Mouse (Mus musculus) cerebellum, adult 9-10 months (tissue): ENCODE results near the gene Zbtb26.

Experiments used
- DNase-seq: peaks from one replicate; pipeline ENCODE4 v3.0.0; 2022

Gene Zbtb26

DNA sequence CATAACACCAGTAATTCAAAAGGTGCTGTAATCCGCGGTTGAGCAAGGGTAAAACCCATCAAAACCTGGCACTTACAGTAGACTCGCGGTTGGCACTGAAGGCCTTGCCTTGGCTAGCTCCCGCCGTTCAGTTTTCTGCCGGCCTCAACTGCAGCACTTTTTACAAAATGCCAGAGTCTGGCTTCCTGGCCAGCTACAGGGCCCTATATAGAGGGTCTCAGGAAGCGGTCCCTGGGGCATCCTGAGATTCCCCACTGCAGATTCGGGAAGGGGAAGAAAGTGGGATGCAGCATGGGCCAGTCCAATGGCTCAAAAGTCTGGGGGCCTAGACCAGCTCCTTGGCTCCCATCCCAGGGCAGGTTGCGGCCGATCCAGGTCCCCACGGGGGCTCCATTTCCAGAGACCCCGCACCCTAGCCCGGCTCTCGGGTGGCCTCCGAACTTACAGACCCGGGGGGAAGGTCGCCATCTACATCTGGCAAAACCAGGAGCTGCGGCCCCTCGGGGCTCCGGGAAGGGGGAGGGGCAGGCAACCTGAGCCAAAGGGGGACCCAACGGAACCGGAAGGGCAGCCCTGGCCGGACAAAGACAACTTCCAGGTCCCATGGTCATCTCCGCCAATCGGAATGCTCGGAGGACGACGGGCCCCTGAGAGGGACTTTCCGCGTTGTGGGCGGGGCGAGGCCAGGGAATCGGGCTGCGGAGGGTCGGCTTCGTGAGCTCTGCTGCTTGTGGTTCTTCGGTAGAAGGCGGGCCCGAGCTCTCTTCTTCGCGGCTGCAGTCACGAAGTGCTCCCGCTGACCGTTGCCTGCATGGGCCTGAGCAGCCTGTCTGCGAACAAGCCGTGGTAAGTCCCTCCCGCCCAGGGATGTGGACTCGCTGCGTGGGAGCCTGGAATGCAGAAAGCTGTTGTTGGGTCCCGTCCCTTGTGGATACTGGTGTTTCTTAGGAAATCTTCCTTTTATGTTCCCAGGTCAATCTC, at the start of gene Zbtb26, which contains the start of the genes Zbtb6 and Rabgap1:
Gene Zbtb26 (minus strand): TSS at position 525 of the 981 bp plus-strand sequence.
Gene Zbtb6 (minus strand): TSS at position 561 of the 981 bp plus-strand sequence.
Gene Rabgap1 (plus strand): TSS at position 669 of the 981 bp plus-strand sequence.
- DNase-seq, result peak; percentile 93

DNA sequence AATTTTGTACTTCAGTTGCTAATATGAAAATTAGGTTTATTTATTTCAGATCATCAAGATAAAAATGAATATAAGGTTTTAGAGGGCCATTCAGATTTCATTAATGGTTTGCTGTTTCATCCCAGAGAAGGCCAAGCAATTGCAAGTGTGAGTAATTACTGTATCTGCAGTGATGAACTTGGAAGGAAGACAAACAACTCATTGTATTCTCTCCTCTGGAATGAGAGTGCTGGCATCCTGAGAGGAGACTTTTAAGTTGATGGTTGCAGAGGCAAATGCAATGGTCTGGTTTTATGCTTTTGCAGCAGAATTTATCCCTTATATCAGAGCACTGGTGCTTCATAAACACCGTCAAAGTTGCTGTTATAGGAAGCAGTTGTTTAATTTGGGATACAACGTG, 46.0 kb upstream of the Zbtb26 start:
- DNase-seq, result no peak

DNA sequence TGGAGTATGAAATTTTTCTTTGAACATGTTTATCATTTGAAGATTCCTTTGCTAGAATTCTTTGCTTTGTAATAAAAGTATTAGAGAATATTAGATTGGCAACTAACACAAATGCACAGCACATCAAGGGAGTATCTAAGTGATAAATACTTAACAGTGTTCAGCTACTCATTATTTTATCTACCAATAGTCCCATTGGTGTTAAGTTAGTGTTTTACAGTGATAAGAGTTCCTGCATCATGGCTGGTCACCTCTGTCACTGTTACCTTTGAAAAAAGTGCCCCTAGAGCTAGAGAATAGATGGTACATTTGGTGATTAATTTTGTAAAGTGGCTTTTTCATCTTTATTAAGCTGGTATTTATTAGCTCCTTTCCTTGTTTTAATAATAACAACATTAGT, 43.5 kb upstream of the Zbtb26 start:
- DNase-seq, result no peak

DNA sequence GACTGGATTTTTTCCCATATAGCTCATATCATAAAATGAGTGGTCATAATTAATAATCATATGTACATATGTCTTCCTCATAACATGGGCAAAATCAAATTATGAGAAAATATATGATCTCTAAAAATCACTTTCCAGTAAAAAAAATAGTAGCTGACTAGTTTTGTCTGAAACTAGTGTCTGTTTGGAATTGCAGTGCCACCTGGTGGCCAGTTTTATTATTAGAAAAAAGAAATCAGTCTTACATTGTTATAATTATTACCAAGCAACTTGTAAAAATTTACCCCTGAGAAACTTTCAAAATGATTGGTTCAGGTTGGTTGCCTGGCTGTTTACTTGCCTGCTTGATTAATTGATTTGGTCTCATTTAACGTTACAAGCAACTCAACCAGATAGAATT, 42.4 kb upstream of the Zbtb26 start:
- DNase-seq, result peak; percentile 69

DNA sequence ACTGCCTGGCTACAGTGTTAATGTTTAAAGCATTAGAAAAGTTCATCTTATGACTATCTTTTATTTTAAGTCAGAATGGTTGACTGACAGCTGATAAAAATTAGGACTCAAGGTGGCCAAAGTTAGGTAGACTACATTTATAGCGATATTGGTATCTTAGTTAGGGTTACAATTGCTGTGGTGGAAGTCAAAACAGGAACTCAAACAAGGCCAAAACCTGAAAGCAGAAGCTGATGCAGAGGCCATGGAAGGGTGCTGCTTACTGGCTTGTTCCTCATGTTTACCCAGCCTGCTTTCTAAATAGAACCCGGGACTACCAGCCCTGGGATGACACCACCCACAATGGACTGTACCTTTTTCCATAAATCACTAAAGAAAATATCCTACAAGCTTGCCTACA, 41.2 kb upstream of the Zbtb26 start:
- no peak for DNase-seq

DNA sequence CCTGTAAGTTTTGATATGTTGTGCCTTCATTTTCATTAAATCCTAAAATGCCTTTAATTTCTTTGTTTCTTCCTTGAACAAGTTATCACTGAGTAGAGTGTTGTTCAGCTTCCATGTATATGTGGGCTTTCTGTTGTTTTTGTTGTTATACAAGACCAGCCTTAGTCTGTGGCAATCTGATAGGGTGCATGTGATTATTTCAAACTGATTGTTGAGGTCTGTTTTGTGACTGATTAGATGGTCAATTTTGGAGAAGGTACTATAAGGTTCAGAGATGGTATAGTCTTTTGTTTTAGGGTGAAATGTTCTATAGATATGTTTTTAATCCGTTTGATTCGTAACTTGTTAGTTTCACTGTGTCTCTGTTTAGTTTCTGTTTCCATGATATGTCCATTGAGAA, 37.1 kb upstream of the Zbtb26 start:
- no peak for DNase-seq

DNA sequence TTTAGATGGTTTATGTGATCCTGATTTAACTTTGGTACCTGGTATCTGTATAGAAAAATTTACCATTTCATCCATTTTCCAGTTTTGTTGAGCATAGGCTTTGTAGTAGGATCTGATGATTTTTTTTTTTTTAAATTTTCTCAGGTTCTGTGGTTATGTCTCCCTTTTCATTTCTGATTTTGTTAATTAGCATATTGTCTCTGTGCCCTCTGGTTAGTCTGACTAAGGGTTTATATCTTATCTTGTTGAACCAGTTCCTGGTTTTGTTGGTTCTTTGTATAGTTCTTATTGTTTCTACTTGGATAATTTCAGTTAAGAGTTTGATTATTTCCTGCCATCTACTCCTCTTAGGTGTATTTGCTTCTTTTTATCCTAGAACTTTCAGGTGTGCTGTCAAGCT, 36.6 kb upstream of the Zbtb26 start:
- no peak for DNase-seq

DNA sequence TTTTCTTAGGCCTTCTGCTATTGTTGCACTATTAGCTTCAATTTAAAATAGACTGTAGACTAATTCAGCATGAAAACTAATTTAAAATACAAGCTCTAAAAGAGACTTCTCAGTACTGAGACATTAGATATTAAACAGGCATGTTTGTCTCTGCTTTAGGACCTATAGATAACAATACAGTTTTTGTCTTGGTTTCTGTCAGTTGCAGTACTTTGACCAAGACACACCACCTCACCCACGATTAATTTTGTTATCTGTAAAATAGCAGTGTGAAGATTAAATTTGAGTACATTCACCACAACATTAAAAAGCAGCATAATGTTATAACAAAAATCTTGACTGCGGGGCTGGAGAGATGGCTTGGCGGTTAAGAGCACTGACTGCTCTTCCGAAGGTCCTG, 23.3 kb upstream of the Zbtb26 start:
- no peak for DNase-seq

DNA sequence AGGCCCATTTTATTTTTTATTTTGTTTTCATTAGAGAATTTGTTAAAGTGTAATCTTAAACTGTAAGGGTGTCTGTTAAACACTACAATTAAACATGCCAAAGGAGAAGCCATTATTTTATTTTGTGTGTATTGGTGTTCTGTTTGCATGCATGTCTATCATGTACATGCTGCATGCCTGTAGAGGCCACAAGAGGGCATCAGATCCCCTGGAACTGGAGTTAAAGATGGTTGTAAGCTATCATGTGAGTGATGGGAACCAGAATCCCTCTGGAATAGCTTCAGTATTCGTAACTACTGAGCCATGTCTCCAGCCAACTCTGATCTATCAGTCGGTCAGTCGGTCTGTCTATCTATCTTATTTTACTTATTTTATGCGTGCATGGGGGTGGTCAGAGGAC, 17.8 kb upstream of the Zbtb26 start:
- no peak for DNase-seq

DNA sequence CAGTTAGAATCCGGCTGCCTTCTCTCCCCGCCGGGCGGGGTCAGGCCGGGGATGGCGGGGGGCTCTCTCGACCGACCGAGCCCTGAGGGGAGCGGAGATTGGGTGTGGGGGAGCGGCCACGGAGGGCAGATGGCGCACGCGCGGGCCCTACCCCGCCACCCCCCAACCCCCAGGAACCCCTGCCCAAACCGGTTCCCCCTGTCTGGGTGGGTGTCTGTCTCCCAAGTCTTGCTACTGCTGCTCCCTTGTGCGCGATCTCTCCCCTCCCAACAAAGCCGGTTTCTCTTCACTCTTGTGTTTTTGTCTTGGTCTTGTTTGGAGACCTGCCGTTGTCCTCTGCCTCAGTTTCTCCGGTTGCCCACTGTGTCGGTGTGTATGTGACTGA, 9.4 kb upstream of the Zbtb26 start:
- peak; percentile 59 for DNase-seq

DNA sequence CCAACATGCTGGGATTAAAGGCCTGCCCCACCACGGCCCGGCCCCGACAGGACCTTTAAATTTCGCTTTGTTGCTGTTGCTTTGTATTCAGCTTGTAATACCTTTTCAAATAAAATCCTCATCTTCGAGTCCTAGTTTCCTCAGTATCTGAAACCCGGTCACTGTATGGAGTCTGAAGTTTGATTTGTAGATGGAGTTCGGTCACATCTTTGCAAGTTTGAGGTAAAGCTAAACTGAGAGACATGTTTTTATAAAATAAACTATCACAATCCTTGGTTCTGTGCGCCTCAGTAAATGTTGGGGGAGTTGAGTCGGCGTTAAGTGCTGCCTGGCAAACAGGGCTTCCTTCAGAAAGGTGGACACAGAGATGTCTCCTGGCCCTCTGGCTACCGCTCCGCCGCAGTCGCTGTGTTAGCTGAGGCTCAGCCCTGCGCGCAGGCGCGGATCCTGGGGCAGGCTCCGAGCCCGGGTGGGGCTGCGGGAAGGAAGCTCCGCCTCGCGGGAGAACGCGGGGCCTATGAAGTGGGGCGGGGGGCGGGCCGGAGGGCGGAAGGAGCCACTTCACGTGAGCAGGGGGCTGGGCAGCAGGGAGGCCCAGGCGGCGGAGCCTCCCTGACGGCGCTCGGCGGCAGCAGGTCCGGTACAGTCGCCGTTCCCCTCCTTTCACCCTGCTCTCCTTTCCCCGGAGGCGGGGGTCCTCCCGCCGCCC, 8.9 kb upstream of the Zbtb26 start:
- peak; percentile 92 for DNase-seq

DNA sequence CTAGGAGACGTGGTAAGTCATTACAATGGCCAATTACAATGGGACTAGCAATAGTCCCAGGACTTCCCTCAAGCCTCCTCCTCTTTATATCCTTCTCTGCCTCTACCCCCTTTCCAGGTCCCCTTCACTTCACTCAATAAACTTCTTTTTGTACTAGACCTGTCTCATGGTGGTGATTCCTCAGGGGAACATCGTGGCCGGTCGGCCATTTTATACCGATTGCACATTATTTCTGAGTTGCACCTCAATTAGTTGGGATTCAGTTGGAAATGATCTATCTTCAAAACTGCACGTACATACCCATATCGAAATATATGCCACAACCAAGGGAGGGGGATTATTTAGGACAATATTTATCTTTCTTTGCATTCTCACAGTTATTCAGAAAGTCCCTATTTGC, 11.3 kb downstream of the Zbtb26 start:
- no peak for DNase-seq

DNA sequence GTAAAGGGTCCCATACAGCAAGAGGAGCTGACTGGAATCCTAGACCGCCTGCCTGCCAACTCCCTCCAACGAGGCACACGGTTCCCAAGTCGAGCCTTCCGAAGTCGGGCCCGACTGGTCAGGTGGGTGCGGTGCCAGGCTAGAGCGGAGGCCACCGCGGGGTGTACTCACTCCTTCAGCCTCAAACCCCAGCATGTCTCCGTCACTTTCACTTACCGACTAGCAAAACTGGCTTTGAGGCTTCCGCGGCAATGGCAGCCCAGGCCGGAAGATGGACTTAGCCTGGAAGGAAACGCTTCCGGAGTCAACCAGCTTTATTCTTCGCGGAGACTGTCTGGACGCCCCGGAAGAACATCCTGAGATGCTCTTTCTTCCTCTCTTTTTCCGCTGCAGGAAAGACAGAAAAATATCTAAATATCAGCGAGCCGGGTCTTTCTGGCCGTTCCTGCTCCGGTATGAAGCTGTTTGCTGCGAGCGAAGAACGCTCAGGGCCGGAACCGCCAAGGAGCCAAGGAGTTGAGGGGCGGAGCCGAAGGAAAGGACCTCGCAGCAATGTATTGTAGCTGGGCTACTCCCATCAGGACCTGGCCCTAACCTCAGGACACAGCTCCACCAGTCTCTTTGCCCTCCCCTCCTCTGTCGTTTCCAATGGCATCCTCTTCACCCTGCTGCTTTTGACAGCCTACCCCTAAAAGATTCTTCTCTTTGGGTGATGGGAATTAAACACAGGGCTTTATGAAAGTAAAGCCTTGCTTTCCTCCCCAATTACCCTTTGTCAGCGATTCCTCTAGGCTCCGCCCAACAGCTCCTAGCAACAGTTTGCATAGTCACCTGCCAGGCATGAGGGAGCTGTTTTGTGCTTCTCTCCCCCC, 12.1 kb downstream of the Zbtb26 start:
- peak; percentile 87 for DNase-seq

DNA sequence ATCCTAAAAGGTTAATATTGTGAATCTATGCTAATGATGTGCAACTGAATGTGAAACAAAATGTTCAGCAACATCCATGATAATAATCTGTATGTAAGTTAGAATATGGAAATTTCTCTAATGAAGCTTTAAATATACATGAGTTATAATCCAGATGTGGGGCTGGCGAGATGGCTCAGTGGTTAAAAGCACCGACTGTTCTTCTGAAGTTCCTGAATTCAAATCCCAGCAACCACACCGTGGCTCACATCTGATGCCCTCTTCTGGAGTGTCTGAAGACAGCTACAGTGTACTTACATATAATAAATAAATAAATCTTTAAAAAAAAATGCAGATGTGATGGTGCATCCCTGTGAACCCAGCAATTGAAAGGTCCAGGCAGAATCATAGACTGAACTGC, 19.3 kb downstream of the Zbtb26 start:
- DNase-seq, result no peak

DNA sequence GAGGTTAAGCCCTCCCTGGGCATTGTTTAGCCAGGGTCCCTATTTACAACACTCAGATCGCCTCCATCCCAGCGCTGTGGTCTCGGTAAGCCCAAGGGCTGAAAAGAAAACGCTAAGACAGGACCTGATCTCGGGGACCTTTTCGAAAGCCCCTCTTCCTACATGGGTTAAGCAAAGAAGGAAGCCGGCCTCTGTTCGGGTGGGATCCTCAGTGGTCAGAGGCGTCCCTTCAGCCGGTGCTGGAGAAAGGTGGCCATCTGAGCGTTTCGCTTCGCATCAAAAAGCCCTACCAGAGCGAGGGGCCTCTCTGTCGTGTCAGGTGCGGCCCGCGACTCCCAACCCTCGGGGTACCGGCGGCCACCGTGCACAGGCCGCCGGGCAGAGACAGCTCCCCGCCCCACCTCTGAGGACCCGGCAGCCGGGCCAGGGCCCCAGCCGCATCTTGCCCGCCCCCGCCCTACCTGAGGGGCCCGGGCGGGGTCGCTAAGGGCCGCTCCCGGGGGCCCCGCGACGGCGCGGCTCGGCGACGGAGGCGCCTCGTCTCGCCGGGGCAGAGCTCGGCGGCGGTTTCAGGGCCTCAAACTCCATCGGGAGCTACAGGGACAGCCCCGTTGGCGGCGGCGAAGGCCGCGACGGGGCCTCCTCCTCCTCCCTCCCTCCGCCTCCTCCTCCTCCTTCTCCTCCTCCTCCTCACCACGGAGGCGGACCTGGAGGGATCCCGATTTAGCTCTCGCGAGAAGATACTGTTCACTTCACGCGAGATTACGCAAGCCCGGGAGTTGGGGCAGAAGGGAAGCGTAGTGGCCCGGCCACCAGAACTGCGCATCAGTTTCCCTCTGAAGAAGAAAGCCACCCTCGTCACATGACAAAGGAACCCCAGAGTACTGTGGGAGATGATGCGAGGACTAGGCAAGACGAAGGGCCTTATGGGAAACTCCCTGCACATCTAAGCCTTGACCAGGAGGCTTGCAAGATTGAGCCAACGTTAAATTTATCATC, 20.3 kb downstream of the Zbtb26 start, which contains the start of gene Rc3h2:
Gene Rc3h2 (minus strand): TSS at position 598 of the 999 bp plus-strand sequence.
- DNase-seq, result peak; percentile 97

DNA sequence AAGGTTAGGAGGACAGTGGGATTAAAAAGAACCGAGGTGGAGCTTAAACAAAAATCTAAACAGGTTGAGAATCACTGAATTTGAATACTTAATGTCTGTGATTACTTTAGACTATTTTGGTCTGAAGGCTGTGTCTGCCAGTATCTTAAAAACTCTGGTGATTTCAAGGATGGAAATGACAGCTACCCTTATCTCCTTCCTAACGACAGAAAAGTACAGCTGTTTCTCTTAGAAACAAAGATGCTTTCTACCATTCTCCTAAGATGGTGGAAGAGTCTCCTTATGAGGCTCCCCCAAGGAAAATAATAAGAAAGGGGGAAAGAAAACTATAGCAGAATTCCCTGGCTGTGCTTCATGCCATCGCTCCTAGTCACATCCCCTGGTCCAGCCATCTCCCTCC, 21.0 kb downstream of the Zbtb26 start:
- DNase-seq, result no peak

DNA sequence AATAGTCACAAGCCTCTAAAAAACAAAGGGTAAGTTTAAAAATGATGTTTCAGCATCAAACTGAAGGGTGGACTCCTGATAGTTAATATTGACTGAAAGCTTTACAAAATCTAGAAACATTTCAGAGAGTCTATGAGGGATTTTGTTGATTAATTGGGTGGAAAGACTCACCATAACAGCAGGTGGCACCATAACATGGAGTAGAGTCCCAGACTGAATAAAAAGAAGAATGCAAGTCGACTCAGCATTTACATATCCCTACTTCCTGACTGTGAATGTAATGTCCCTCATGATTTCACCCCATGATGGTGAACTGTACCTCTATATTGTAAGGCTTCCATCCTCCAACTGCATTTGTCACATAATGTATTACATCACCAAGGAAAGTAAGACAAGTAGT, 47.4 kb downstream of the Zbtb26 start:
- DNase-seq, result no peak

DNA sequence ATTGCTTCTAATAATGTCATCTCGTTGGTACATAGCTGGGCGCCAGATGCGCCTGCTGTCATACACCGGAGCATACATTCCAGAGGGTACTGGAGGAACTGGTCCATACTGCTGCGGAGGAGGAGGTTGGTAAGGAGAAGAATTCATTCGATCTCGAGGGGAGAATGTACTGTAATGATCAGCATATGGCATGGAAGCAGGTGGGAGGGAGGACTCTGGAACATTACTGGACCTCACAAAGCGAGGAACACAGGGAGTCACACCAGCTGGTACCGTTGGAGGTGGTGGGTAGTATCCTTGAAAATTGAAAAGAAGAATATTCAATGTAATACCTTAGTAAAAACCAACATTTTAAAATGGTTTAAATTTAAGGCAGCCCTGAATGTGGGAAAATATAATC, 60.0 kb downstream of the Zbtb26 start:
- no peak for DNase-seq
